Mouse (Mus musculus): Measurements from ENCODE around the gene Slc35f6. TPM values are rescaled to one million over a fixed set of nuclear protein-coding genes. Genes with fewer than 3 reads are reported as not detected.

Gene Slc35f6
- polyA plus RNA-seq, 1 experiment from 2014 or later: 27.6 TPM

DNA sequence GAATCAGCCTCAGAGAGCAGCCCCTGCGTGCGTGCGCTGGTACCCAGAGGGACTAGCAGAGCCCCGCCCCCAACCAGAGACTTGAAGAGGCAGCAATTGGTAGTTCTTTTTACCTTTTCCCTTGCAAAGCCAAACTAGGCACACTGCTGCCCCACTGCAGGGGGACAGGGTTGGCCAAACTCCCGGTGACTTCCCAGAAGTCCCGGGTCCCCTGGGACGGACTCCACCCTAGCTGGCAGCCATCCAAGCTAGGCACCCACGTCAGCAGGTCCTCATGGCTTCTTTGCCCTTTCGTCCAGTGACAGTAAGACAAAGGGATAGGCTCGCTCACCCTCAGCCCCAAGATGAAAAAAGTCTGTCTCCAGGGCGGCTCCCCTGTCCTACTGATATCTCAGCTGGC lies 29.9 kb upstream of the Slc35f6 start:
- H3K36me3 ChIP-seq (ENCODE audit: control insufficient read depth, insufficient read depth, low read length): no peaks in the 10 kb centered on the region
- no peak overlapping the region for H3K27ac ChIP-seq (ENCODE audit: low read depth, low read length)
- ATAC-seq (ENCODE audit: low FRiP score, low TSS enrichment): no peak
- no peaks in the 10 kb centered on the region for H3K9me3 ChIP-seq (ENCODE audit: control insufficient read depth, low read length)
- H3K4me1 ChIP-seq (ENCODE audit: control insufficient read depth, insufficient read depth, low read length): peaks cover 16% of the 10 kb centered on the region; the same call in 1 of the 2 replicates
- no peak overlapping the region for H3K4me2 ChIP-seq (replicated peaks; ENCODE audit: low read depth, low read length)
- H3K27me3 ChIP-seq (ENCODE audit: control insufficient read depth, insufficient read depth, low read length): peaks cover 12% of the 10 kb centered on the region
- 36% methylated on average over 11 of the region's 11 CpGs for WGBS
- H3K9ac ChIP-seq (ENCODE audit: low read depth, low read length): no peak overlapping the region; the same call in 1 of the 2 replicates
- no peak overlapping the region for H3K4me3 ChIP-seq (ENCODE audit: low read length)

DNA sequence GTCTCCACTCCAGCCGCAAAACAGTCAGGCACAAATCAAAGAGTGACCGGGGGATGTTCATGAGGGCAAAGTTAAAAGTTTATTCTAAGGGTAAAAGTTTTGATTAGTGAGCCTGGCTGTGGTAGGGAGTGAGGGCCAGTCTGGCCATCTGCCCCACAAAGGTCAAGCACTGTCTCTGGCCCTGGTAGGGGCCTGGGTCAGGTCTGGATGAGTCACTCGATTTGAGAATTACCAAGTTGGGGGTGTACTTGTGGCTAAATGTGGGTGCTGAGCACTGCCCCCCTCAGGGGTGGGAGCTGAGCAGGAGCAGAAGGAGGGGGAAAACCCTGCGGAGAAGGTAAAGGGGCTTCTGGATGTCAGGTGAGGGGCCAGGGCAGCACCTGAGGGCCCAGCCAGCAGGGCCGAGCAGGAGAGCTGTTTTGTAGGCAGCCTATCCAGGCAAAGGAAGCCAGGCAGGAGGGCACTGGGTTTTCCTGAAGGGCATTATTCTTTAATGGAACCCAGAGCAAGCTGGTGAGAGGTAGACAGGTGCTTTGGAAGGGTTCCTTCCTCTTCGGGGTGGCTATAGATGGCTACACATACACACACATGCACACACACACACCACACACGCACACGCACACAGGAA lies 29.2 kb upstream of the Slc35f6 start:
- peaks cover 12% of the 10 kb centered on the region for H3K27me3 ChIP-seq (ENCODE audit: control insufficient read depth, insufficient read depth, low read length)
- H3K9ac ChIP-seq (ENCODE audit: low read depth, low read length): no peak overlapping the region
- H3K9me3 ChIP-seq (ENCODE audit: control insufficient read depth, low read length): no peaks in the 10 kb centered on the region
- no peaks in the 10 kb centered on the region for H3K36me3 ChIP-seq (ENCODE audit: control insufficient read depth, insufficient read depth, low read length)
- no peak overlapping the region for H3K4me3 ChIP-seq (ENCODE audit: low read length)
- ATAC-seq (ENCODE audit: low FRiP score, low TSS enrichment): no peak
- H3K4me2 ChIP-seq (replicated peaks; ENCODE audit: low read depth, low read length): no peak overlapping the region
- WGBS: 72% methylated on average over 8 of the region's 8 CpGs
- peaks cover 16% of the 10 kb centered on the region; the same call in 1 of the 2 replicates for H3K4me1 ChIP-seq (ENCODE audit: control insufficient read depth, insufficient read depth, low read length)
- no peak overlapping the region for H3K27ac ChIP-seq (ENCODE audit: low read depth, low read length)

DNA sequence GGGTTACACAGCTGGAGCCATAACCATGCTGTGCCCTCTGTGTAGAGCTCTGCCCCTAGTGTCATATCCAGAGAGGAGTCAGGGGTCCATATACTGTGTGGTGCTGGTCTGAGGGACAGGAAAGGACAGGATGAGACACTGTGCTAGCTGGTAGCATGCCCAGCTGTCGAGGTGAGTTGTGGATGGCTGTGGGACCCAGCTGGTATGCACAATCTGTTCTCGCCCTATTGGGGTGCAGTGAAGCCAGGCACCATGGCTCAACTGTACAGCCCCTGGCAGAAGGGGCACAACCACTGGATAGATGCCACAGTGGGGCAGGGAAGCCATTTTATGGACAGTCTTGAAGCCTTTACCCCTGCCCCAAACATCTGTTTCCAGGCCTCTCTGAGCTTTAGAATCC lies 28.5 kb upstream of the Slc35f6 start:
- peaks cover 12% of the 10 kb centered on the region for H3K27me3 ChIP-seq (ENCODE audit: control insufficient read depth, insufficient read depth, low read length)
- WGBS: 68% methylated on average over 2 of the region's 2 CpGs
- no peak for ATAC-seq (ENCODE audit: low FRiP score, low TSS enrichment)

DNA sequence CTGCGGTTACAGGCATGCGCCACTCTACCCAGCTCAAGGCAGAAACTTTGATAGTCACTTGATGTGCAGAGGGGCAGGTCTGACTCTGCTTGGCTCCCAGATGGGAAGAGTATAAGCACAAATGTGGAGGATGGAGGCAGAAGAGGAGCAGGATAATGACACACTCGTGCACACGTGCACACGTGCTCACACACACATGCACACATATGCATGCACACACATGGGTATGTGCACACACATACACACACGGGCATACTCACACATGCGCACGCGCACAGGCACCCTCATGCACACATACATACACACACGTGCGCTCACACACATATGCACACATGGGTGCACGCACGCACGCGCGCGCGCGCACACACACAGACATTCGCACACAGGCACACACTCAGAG lies 27.2 kb upstream of the Slc35f6 start:
- no peak overlapping the region for H3K4me3 ChIP-seq (ENCODE audit: low read length)
- H3K9ac ChIP-seq (ENCODE audit: low read depth, low read length): no peak overlapping the region
- H3K36me3 ChIP-seq (ENCODE audit: control insufficient read depth, insufficient read depth, low read length): no peaks in the 10 kb centered on the region
- no peak for ATAC-seq (ENCODE audit: low FRiP score, low TSS enrichment)
- 96% methylated on average over 20 of the region's 20 CpGs for WGBS
- H3K9me3 ChIP-seq (ENCODE audit: control insufficient read depth, low read length): no peaks in the 10 kb centered on the region
- no peak overlapping the region for H3K27ac ChIP-seq (ENCODE audit: low read depth, low read length)
- no peak overlapping the region for H3K4me2 ChIP-seq (replicated peaks; ENCODE audit: low read depth, low read length)
- peaks cover 12% of the 10 kb centered on the region for H3K27me3 ChIP-seq (ENCODE audit: control insufficient read depth, insufficient read depth, low read length)
- H3K4me1 ChIP-seq (ENCODE audit: control insufficient read depth, insufficient read depth, low read length): 0 out of 2 replicates have a peak, but pooled peaks cover 8% of the 10 kb centered on the region

More for the DNA sequence above, 28.5 kb upstream of the Slc35f6 start:
- Histone ChIP-seq H3K4me2 (replicated peaks; ENCODE audit: low read depth, low read length) (no peak overlapping the region), H3K9ac (ENCODE audit: low read depth, low read length) (no peak overlapping the region), H3K36me3 (ENCODE audit: control insufficient read depth, insufficient read depth, low read length) (no peaks in the 10 kb centered on the region), H3K9me3 (ENCODE audit: control insufficient read depth, low read length) (no peaks in the 10 kb centered on the region), H3K27ac (ENCODE audit: low read depth, low read length) (no peak overlapping the region), H3K4me3 (ENCODE audit: low read length) (no peak overlapping the region), H3K4me1 (ENCODE audit: control insufficient read depth, insufficient read depth, low read length) (peaks cover 15% of the 10 kb centered on the region; the same call in 1 of the 2 replicates)

DNA sequence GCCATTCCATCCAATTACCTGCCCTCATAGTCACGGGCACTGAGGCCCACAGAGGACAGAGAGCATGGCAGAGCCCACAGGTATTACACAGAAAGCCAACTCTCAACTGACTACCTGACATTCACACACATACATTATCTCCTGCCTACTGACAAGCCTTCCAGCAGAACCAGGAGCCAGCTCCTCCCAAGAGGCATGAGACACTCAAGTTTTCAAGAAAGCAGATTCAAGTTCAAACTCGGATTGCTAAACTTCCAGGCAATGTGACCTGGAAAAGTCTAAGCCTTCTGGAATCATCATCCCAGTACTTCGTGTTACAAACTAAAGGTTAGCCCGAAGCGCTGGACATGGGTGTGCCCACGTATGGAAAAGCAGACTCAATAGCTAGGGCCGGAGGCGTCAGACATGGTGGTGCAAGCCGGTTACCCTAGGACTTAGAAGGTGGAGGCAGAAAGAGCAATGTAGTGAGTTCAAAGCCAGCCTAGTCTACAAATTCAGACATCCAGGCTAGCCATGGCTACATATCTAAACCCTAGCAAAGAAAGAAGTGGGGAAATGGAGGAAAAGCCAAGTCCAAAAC lies 26.4 kb upstream of the Slc35f6 start:
- ATAC-seq (ENCODE audit: low FRiP score, low TSS enrichment): no peak
- H3K9me3 ChIP-seq (ENCODE audit: control insufficient read depth, low read length): no peaks in the 10 kb centered on the region
- no peaks in the 10 kb centered on the region for H3K36me3 ChIP-seq (ENCODE audit: control insufficient read depth, insufficient read depth, low read length)
- H3K27ac ChIP-seq (ENCODE audit: low read depth, low read length): no peak overlapping the region
- peaks cover 12% of the 10 kb centered on the region for H3K27me3 ChIP-seq (ENCODE audit: control insufficient read depth, insufficient read depth, low read length)
- H3K4me2 ChIP-seq (replicated peaks; ENCODE audit: low read depth, low read length): no peak overlapping the region; the same call in 1 of the 2 replicates
- no peak overlapping the region for H3K4me3 ChIP-seq (ENCODE audit: low read length)
- H3K9ac ChIP-seq (ENCODE audit: low read depth, low read length): no peak overlapping the region
- WGBS: 91% methylated on average over 9 of the region's 9 CpGs
- H3K4me1 ChIP-seq (ENCODE audit: control insufficient read depth, insufficient read depth, low read length): 0 out of 2 replicates have a peak, but pooled peaks cover 8% of the 10 kb centered on the region

DNA sequence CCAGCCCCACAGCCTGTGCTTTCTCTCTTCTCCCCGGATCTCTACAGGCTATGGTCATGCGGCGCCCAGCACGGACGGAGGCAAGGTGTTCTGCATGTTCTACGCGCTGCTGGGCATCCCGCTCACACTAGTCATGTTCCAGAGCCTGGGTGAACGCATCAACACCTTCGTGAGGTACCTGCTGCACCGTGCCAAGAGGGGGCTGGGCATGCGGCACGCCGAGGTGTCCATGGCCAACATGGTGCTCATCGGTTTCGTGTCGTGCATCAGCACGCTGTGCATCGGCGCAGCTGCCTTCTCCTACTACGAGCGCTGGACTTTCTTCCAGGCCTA lies 25.9 kb upstream of the Slc35f6 start:
- no peak overlapping the region for H3K27ac ChIP-seq (ENCODE audit: low read depth, low read length)
- 0 out of 2 replicates have a peak, but pooled peaks cover 8% of the 10 kb centered on the region for H3K4me1 ChIP-seq (ENCODE audit: control insufficient read depth, insufficient read depth, low read length)
- H3K36me3 ChIP-seq (ENCODE audit: control insufficient read depth, insufficient read depth, low read length): no peaks in the 10 kb centered on the region
- H3K9ac ChIP-seq (ENCODE audit: low read depth, low read length): no peak overlapping the region
- peak overlapping the region; percentile 38; the same call in 1 of the 2 replicates for H3K4me3 ChIP-seq (ENCODE audit: low read length)
- peaks cover 12% of the 10 kb centered on the region for H3K27me3 ChIP-seq (ENCODE audit: control insufficient read depth, insufficient read depth, low read length)
- H3K4me2 ChIP-seq (replicated peaks; ENCODE audit: low read depth, low read length): peak overlapping the region; percentile 65
- no peaks in the 10 kb centered on the region for H3K9me3 ChIP-seq (ENCODE audit: control insufficient read depth, low read length)
- 53% methylated on average over 22 of the region's 22 CpGs for WGBS
- ATAC-seq (ENCODE audit: low FRiP score, low TSS enrichment): 0 out of 2 replicates have a peak, but pooled peaks have one; percentile 10

DNA sequence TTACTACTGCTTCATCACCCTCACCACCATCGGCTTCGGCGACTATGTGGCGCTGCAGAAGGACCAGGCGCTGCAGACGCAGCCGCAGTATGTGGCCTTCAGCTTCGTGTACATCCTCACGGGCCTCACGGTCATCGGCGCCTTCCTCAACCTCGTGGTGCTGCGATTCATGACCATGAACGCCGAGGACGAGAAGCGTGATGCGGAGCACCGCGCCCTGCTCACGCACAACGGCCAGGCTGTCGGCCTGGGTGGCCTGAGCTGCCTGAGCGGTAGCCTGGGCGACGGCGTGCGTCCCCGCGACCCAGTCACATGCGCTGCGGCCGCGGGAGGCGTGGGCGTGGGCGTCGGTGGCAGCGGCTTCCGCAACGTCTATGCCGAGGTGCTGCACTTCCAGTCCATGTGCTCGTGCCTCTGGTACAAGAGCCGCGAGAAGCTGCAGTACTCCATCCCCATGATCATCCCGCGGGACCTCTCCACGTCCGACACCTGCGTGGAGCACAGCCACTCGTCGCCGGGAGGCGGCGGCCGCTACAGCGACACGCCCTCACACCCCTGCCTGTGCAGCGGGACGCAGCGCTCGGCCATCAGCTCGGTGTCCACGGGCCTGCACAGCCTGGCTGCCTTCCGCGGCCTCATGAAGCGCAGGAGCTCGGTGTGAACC lies 25.4 kb upstream of the Slc35f6 start:
- no peak overlapping the region for H3K27ac ChIP-seq (ENCODE audit: low read depth, low read length)
- no peaks in the 10 kb centered on the region for H3K9me3 ChIP-seq (ENCODE audit: control insufficient read depth, low read length)
- peaks cover 12% of the 10 kb centered on the region for H3K27me3 ChIP-seq (ENCODE audit: control insufficient read depth, insufficient read depth, low read length)
- no peaks in the 10 kb centered on the region for H3K36me3 ChIP-seq (ENCODE audit: control insufficient read depth, insufficient read depth, low read length)
- peak overlapping the region; percentile 42; the same call in 1 of the 2 replicates for H3K9ac ChIP-seq (ENCODE audit: low read depth, low read length)
- ATAC-seq (ENCODE audit: low FRiP score, low TSS enrichment): peak; percentile 72
- 2% methylated on average over 68 of the region's 69 CpGs for WGBS
- H3K4me1 ChIP-seq (ENCODE audit: control insufficient read depth, insufficient read depth, low read length): 0 out of 2 replicates have a peak, but pooled peaks cover 8% of the 10 kb centered on the region
- H3K4me2 ChIP-seq (replicated peaks; ENCODE audit: low read depth, low read length): peak overlapping the region; percentile 65
- H3K4me3 ChIP-seq (ENCODE audit: low read length): peak overlapping the region; percentile 38

DNA sequence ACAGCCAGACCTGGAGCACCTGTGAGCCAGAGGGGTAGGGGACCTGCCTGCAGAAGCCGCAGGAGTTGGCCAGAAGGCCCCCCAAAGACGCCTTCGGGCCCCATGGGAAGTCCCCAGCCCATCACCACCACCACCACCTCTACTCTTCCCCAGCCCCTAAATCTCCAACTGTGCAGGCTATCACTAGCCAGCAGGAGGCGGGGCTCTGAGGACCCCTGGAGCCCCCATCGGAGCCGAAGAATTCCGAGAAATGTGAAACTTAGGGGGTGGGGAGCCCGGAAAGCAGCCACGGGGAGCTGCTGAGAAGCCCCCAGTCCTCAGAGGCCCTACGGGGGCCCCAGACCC lies 24.9 kb upstream of the Slc35f6 start:
- no peaks in the 10 kb centered on the region for H3K9me3 ChIP-seq (ENCODE audit: control insufficient read depth, low read length)
- H3K27ac ChIP-seq (ENCODE audit: low read depth, low read length): no peak overlapping the region
- H3K9ac ChIP-seq (ENCODE audit: low read depth, low read length): peak overlapping the region; percentile 42; the same call in 1 of the 2 replicates
- H3K4me1 ChIP-seq (ENCODE audit: control insufficient read depth, insufficient read depth, low read length): 0 out of 2 replicates have a peak, but pooled peaks cover 8% of the 10 kb centered on the region
- peak overlapping the region; percentile 65 for H3K4me2 ChIP-seq (replicated peaks; ENCODE audit: low read depth, low read length)
- H3K4me3 ChIP-seq (ENCODE audit: low read length): peak overlapping the region; percentile 38
- H3K27me3 ChIP-seq (ENCODE audit: control insufficient read depth, insufficient read depth, low read length): peaks cover 12% of the 10 kb centered on the region
- peak; percentile 65 for ATAC-seq (ENCODE audit: low FRiP score, low TSS enrichment)
- H3K36me3 ChIP-seq (ENCODE audit: control insufficient read depth, insufficient read depth, low read length): no peaks in the 10 kb centered on the region
- WGBS: 0% methylated on average over 10 of the region's 10 CpGs

DNA sequence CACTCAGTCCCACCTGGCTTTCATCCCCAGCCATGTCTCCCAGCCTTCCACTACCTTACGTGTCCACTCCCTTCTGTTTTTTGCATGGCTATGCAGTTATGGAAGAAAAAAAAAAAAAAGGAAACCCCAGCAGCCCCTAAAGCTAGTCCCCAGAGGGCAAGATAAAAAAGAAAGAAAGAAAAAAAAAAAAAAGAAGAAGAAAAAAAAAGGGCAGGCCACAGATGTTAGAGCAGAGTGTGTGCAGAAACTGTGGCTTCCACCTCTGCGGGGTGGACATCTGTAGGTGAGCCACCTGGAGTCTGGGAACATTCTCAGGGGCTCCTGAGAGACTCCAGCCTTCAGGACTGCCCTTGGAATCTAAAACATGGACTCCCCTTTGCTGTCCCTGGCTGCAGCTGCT lies 24.4 kb upstream of the Slc35f6 start:
- no peak for ATAC-seq (ENCODE audit: low FRiP score, low TSS enrichment)
- WGBS: 57% methylated on average over 2 of the region's 2 CpGs
- Histone ChIP-seq H3K9ac (ENCODE audit: low read depth, low read length) (0 out of 2 replicates have a peak overlapping the region, but pooled peaks have one; percentile 42), H3K27me3 (ENCODE audit: control insufficient read depth, insufficient read depth, low read length) (peaks cover 12% of the 10 kb centered on the region), H3K36me3 (ENCODE audit: control insufficient read depth, insufficient read depth, low read length) (no peaks in the 10 kb centered on the region), H3K4me2 (replicated peaks; ENCODE audit: low read depth, low read length) (peak overlapping the region; percentile 65), H3K27ac (ENCODE audit: low read depth, low read length) (no peak overlapping the region), H3K9me3 (ENCODE audit: control insufficient read depth, low read length) (no peaks in the 10 kb centered on the region), H3K4me3 (ENCODE audit: low read length) (peak overlapping the region; percentile 38; the same call in 1 of the 2 replicates), H3K4me1 (ENCODE audit: control insufficient read depth, insufficient read depth, low read length) (0 out of 2 replicates have a peak, but pooled peaks cover 8% of the 10 kb centered on the region)

Data from kidney, embryonic 14.5 days (tissue).